Mouse (Mus musculus): ENCODE data around the gene Mtg2. TPM values are rescaled to one million over a fixed set of nuclear protein-coding genes. Genes with fewer than 3 reads are reported as not detected.

Mtg2 gene
- polyA plus RNA-seq, 1 experiment from 2014 or later = 24.9 TPM

DNA sequence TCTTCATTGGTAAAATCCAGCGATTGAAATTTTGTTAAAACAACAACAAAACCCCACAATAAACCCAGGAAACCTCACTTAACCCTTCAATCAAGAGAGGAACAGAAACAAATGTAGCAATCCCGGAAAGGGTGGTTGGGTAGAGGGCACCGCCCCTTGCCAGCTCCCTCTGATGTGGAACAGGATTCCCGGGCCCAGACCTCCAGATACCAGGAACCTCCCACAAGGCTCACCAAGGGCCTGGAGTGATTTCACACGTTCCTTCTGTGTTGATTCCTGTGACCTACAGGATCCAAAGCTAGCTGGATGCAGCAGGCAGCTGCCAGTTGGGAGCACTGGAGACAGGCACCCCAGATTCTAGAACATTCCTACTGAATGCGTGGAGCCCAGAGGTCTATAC, 30.0 kb upstream of the Mtg2 start:
- H3K4me3 ChIP-seq (replicated peaks) = peak overlapping the region; percentile 99
- ATAC-seq = no peak
- H3K9me3 ChIP-seq = no peaks in the 10 kb centered on the region
- no peaks in the 10 kb centered on the region for H3K27me3 ChIP-seq (replicated peaks)
- H3K4me2 ChIP-seq (replicated peaks) = peak overlapping the region; percentile 94
- peaks cover 31% of the 10 kb centered on the region for H3K36me3 ChIP-seq
- H3K4me1 ChIP-seq (replicated peaks) = peaks cover 19% of the 10 kb centered on the region
- H3K27ac ChIP-seq = no peak overlapping the region
- 40% methylated on average over 6 of the region's 6 CpGs for WGBS
- H3K9ac ChIP-seq = peak overlapping the region; percentile 1; the same call in 1 of the 2 replicates

DNA sequence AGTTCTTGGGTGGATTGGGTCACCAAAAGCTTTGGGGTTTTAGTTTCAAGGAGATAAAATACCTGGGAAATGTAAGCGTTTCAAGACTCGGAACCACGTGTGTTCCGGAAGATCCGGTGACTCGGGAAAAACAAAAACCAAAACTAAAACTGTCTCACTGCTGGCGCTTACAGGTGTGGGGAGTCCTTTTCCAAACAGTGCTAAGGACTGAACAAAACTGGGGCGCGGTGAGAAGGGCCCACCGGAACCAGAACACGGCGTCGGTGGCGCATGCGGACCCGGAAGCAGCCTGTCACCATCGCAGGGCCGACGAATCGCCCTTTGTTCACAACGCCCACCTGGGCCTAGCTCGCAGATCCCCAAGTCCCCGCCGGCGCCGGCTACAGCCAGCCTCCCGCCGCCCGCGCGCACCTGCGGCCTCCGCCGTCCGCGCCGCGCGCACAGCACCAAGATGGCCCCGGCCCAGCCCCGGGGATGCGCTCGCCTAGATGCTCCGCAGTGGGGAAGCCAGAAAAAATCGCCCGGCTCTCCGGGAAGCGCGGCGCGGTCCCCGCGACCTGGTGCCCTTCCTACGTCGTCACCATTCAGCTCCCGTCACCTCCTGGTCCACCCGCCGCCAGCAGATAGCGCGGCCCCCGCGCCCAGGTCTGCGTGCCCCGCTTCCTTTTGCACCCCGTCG, 28.7 kb upstream of the Mtg2 start:
- peak; percentile 67 for ATAC-seq
- Histone ChIP-seq H3K4me1 (replicated peaks) (peaks cover 19% of the 10 kb centered on the region), H3K9ac (peak overlapping the region; percentile 89), H3K4me3 (replicated peaks) (peak overlapping the region; percentile 99), H3K27ac (peak overlapping the region; percentile 90), H3K27me3 (replicated peaks) (no peaks in the 10 kb centered on the region), H3K9me3 (no peaks in the 10 kb centered on the region), H3K36me3 (peaks cover 22% of the 10 kb centered on the region), H3K4me2 (replicated peaks) (peak overlapping the region; percentile 94)
- WGBS = under 1% methylated on average over 66 of the region's 66 CpGs

DNA sequence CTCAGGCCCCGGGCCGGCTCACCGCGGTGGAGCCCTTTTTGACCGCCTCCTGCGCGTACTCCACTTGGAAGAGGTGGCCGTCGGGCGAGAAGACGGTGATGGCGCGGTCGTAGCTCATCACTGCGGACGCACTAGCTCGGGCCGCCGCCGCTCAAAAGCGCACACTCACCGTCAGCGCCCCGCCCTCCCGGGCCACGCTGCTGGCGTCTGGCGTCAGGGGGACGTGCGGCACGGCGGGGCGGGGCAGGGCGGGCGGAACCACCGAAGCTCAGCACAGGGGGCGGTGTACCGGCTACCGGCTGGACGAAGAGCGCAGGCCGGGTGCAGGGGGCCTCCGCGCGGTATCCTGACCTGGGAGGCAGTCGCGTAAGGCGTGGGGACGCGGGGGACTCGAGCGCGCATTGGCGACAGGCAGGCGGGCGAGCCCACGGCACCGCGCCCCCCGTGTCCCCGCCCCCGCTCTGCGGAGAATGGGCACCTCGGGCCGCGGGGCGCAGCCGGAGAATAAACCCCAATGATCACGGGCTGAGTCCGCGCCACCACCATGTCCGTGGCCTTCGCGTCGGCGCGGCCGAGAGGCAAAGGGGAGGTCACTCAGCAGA, 28.0 kb upstream of the Mtg2 start, which contains the start of the genes Psma7 and Ss18l1:
Gene Psma7, minus strand, starts transcription at position 178 of the 602 bp plus-strand sequence.
Gene Ss18l1, plus strand, starts transcription at position 254 of the 602 bp plus-strand sequence.
- H3K4me3 ChIP-seq (replicated peaks) = peak within 1 kb of the TSS; percentile 99
- ATAC-seq = peak; percentile 97
- H3K36me3 ChIP-seq = peaks cover 16% of the 10 kb centered on the region
- H3K9ac ChIP-seq = peak within 1 kb of the TSS; percentile 89
- peak within 1 kb of the TSS; percentile 90 for H3K27ac ChIP-seq
- peaks cover 19% of the 10 kb centered on the region for H3K4me1 ChIP-seq (replicated peaks)
- no peaks in the 10 kb centered on the region for H3K9me3 ChIP-seq
- no peaks in the 10 kb centered on the region for H3K27me3 ChIP-seq (replicated peaks)
- H3K4me2 ChIP-seq (replicated peaks) = peak within 1 kb of the TSS; percentile 94
- WGBS = under 1% methylated on average over 77 of the region's 78 CpGs

DNA sequence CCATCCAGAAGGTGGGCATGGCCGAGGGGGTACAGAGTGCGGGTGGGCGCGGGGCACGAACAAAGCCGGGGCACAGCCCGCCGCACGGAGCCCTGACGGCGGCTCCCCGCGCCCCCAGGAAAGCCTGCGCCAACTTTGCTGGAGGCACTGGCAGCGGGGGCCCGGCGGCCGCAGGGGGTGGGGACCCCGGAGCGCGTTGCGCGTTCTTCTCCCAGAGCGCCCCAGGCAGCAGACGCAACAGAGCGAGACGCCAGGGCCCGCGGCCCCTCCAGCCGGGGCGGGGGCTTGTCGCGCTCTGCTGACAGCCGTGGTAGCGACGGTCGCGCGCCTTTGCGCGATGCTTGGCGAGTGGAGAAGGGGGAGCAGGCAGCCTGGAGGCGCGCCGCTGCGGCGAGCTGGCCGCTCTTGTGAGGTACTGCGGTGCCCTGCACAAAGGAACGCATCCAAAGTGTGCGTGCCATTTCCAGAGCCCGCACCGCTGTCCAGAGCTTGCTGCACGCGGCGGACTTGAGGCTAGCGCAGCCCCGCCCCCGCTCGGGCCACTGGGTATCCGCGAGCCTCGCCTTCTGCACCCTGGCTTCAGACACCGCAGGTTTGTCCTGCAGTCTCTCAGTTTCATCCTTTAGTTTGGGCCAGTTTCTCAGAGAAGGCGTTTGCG, 27.4 kb upstream of the Mtg2 start:
- Histone ChIP-seq H3K4me3 (replicated peaks) (peak overlapping the region; percentile 99), H3K9ac (peak overlapping the region; percentile 89), H3K27ac (peak overlapping the region; percentile 90), H3K27me3 (replicated peaks) (no peaks in the 10 kb centered on the region), H3K4me2 (replicated peaks) (peak overlapping the region; percentile 94), H3K4me1 (replicated peaks) (peaks cover 19% of the 10 kb centered on the region), H3K36me3 (peaks cover 11% of the 10 kb centered on the region), H3K9me3 (no peaks in the 10 kb centered on the region)
- ATAC-seq = peak; percentile 52
- under 1% methylated on average over 66 of the region's 66 CpGs for WGBS

DNA sequence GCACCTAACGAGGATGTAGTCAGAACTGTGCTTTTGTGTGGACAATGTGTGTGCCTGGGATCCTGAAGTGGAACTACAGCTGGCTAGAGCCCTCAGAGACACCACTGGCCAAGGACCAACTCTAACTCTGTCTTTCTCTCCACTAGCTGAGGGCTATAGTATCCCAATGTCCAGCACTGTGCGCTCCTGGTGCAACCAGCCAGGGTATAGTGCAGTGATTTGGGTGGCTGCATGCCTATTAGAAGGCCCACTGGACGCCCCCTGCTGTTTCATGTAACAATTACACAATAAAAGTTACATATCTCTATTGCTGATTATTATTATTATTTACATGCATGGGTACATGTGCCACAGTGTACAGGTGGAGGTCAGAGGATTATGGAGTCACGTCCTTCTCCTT, 25.1 kb upstream of the Mtg2 start:
- no peaks in the 10 kb centered on the region for H3K9me3 ChIP-seq

DNA sequence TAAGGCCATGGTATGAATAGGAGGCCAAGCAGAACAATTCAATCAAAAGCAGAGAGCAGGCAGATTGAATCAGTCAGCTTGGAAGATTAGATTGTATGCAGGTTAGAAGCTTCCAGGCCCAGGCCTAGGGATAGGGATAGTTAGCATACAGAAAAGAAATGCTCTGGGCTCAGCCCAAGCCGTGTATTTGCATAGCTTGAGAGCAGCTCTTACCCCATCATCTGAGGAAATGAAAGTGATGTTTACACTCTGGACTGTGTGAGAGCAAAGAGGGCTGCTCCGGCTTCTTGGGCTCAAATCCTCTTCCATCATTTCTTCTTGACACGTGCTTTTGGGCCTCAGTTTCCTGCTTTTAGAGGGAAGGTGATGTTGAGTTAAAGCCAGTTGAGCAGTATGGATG, 22.8 kb upstream of the Mtg2 start:
- no peak for ATAC-seq
- Histone ChIP-seq H3K36me3 (no peaks in the 10 kb centered on the region), H3K27ac (no peak overlapping the region), H3K4me1 (replicated peaks) (peaks cover 12% of the 10 kb centered on the region), H3K9me3 (no peaks in the 10 kb centered on the region), H3K9ac (no peak overlapping the region), H3K4me3 (replicated peaks) (no peak overlapping the region), H3K27me3 (replicated peaks) (no peaks in the 10 kb centered on the region), H3K4me2 (replicated peaks) (no peak overlapping the region)
- WGBS = 84% methylated on average over 3 of the region's 3 CpGs

More for the DNA sequence above, 25.1 kb upstream of the Mtg2 start:
- no peak for ATAC-seq
- no peak overlapping the region for H3K4me3 ChIP-seq (replicated peaks)
- H3K4me2 ChIP-seq (replicated peaks) = no peak overlapping the region
- H3K27ac ChIP-seq = no peak overlapping the region
- 41% methylated on average over 4 of the region's 4 CpGs for WGBS
- H3K36me3 ChIP-seq = no peaks in the 10 kb centered on the region
- peaks cover 19% of the 10 kb centered on the region for H3K4me1 ChIP-seq (replicated peaks)
- H3K9ac ChIP-seq = no peak overlapping the region
- no peaks in the 10 kb centered on the region for H3K27me3 ChIP-seq (replicated peaks)

DNA sequence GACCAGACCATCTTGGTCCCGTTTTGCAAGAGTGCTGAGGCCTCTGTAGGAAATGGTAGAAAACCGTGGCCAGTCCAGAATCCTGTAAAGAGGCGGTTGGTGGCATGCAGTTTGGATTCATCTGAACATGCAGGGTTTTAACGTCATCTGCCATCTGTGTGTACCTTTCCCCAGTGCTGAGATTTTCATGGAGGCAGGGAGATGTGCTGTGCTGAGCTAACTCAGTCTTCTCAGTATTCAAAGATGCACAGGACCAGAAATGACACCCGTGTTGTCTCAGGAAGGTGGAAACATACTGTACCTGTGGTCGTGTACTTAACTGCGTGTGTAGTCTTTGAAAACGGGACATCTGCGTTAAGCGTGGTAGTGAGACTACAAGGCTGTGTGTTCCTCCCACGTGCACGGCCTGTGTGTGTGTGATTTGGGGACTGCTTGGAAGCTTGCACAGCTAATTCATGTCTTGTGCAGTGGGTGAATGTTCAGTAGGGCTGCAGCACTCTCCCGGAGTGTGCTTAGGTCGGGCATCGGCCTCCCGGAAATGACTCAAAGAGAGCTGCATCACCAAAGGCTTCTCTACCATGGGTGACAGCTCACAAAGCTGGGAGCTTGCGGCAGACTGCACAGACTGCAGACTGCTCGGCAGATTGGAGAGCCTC, 22.3 kb upstream of the Mtg2 start:
- no peaks in the 10 kb centered on the region for H3K9me3 ChIP-seq
- no peak overlapping the region for H3K4me2 ChIP-seq (replicated peaks)
- peaks cover 12% of the 10 kb centered on the region for H3K4me1 ChIP-seq (replicated peaks)
- H3K27ac ChIP-seq = no peak overlapping the region
- no peaks in the 10 kb centered on the region for H3K27me3 ChIP-seq (replicated peaks)
- no peak overlapping the region for H3K9ac ChIP-seq
- 92% methylated on average over 18 of the region's 18 CpGs for WGBS
- no peak for ATAC-seq
- H3K36me3 ChIP-seq = 0 out of 2 replicates have a peak, but pooled peaks cover 1% of the 10 kb centered on the region
- no peak overlapping the region for H3K4me3 ChIP-seq (replicated peaks)

DNA sequence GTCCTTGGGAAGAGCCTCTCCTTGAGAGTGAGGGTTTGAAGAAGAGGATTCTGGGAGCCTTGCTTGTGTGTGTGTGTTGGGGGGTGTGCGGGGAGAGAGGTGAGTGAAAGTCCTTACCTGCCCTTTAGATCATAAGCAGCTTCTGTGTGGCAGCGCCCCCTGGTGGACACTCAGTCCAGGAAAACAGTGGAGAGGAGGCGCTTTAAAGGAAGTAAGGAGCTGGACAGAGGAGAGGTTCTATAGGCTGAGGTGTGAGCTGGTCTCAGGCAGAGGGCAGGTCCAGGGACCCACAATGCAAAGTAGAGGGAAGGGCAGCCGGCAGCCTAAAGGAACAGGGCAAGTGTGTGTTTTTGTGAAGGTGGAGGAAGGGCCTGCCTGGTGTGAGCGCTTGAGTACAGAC, 19.4 kb upstream of the Mtg2 start:
- no peaks in the 10 kb centered on the region for H3K27me3 ChIP-seq (replicated peaks)
- no peak overlapping the region for H3K4me2 ChIP-seq (replicated peaks)
- no peaks in the 10 kb centered on the region for H3K4me1 ChIP-seq (replicated peaks)
- ATAC-seq = peak; percentile 77
- H3K27ac ChIP-seq = no peak overlapping the region
- H3K9me3 ChIP-seq = no peaks in the 10 kb centered on the region
- H3K9ac ChIP-seq = no peak overlapping the region
- WGBS = 21% methylated on average over 5 of the region's 5 CpGs
- no peak overlapping the region for H3K4me3 ChIP-seq (replicated peaks)
- H3K36me3 ChIP-seq = peaks cover 8% of the 10 kb centered on the region; the same call in 1 of the 2 replicates

DNA sequence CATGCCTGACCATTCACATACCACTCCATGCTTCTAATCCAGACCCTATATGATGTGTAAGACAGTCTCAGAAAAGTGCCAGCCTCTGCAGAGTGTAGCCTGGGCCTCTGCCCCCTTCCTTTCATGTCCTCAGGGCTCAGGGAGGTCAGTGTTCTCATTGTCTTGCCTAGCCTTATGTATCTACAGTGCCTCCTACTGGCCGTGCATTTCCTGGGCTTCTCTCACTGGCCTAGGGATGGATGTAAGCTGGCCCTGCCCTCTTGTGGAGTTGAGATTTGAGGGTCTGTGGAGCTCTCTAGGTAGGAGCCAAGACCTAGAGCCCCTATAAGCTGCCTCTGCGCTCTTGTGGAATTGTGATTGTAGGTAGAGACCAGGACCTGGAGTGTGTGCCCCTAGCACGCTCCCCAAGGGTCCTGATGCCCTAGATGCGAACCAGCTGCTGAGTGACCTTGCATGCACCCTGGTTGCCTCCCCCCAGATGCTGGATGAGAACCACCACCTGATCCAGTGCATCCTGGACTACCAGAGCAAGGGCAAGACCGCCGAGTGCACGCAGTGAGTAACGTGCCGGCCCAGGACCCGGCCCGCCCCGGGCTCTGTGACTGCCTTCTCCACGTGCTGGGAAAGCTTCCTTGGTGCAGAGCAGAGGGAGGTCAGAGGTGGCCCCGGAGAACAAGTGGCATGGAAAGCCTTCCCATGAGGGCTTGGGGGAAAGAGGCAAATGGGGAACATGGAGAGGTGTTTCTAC, 18.2 kb upstream of the Mtg2 start:
- no peaks in the 10 kb centered on the region for H3K27me3 ChIP-seq (replicated peaks)
- no peaks in the 10 kb centered on the region for H3K9me3 ChIP-seq
- no peak overlapping the region for H3K9ac ChIP-seq
- 92% methylated on average over 14 of the region's 14 CpGs for WGBS
- no peak overlapping the region for H3K27ac ChIP-seq
- no peak overlapping the region for H3K4me3 ChIP-seq (replicated peaks)
- no peak overlapping the region for H3K4me2 ChIP-seq (replicated peaks)
- H3K36me3 ChIP-seq = peaks cover 8% of the 10 kb centered on the region; the same call in 1 of the 2 replicates
- no peak for ATAC-seq
- no peaks in the 10 kb centered on the region for H3K4me1 ChIP-seq (replicated peaks)

DNA sequence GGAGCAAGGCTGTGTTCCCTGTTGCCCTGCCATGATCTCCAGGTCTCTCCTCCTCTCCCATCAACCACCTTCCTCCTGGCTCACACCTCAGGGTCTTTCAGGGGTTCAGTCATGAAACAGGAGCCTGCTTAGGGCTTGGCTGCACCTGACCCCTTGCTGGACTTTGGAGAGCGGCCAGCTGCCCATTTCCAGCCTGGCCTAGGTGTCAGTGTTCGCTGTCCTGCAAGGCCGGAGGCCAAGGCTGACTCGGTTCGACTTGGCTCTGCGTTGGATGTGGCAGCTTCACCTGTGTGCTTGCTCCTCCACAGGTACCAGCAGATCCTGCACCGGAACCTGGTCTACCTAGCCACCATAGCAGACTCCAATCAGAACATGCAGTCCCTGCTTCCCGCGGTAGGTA, 17.4 kb upstream of the Mtg2 start:
- Histone ChIP-seq H3K4me1 (replicated peaks) (no peaks in the 10 kb centered on the region), H3K9ac (no peak overlapping the region), H3K27ac (no peak overlapping the region), H3K4me3 (replicated peaks) (no peak overlapping the region), H3K36me3 (peaks cover 12% of the 10 kb centered on the region; the same call in 1 of the 2 replicates), H3K4me2 (replicated peaks) (no peak overlapping the region), H3K9me3 (no peaks in the 10 kb centered on the region), H3K27me3 (replicated peaks) (no peaks in the 10 kb centered on the region)
- ATAC-seq = no peak
- 96% methylated on average over 9 of the region's 9 CpGs for WGBS

DNA sequence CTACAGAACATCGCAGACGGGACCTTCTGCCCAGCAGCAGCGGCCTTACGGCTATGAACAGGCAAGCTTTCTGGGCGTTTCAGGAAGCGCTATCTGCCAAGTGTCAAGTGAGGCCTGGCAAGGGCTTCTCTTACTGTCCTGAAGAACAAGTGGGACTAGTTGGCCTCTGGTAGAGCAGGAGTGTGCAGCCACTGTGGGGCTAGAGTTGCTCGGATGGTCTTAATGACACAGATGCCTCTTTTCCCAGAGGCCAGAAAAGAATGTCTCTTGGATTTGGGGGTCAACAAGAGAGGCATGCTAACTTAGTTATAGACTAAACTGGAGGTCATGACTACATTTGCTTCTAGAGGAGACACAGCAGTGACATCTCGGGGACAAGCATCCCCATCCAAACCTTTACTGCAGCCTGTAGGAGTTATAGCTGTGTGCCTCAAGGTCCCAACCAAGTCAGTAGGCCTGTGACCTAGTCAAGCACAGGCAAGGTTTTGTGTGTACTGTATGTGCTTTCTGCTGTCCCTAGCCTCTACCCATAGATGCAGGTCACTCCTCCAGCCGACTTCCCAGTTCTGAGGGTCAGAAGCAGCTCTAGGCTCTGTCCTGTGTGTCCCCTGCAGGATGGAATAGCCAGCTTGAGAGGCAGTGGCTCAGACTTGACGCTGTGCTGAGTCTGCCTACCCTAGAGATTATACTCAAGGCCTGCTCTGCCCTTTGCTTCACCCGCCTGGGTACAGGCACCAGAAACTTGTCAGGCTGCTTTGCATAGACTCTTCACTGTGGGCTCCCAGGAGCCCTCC, 6.9 kb upstream of the Mtg2 start:
- 93% methylated on average over 11 of the region's 11 CpGs for WGBS
- Histone ChIP-seq H3K27me3 (replicated peaks) (no peaks in the 10 kb centered on the region), H3K36me3 (peaks cover 22% of the 10 kb centered on the region; the same call in 1 of the 2 replicates), H3K4me2 (replicated peaks) (no peak overlapping the region), H3K9me3 (no peaks in the 10 kb centered on the region), H3K4me1 (replicated peaks) (no peaks in the 10 kb centered on the region), H3K9ac (no peak overlapping the region), H3K27ac (no peak overlapping the region), H3K4me3 (replicated peaks) (no peak overlapping the region)
- ATAC-seq = no peak
